Mouse (Mus musculus) thymus, adult 2 months (tissue): ENCODE measurements at regions not wholly inside any gene's neighbourhood (a gene's known extent, or its start where the extent isn't known, plus 50 kb on each side); places are given as distances from the start of the nearest gene placed in this dataset.

Source experiments
- CTCF ChIP-seq: fragments of 200-500 bp; IDR thresholded peaks from 2 replicates; pipeline ENCODE4 v1.5.1; 2012; ENCODE audit warnings: mild to moderate bottlenecking, control low read depth, low read length, moderate library complexity, borderline replicate concordance; ENCODE audit not compliant: control insufficient read depth, poor library complexity, insufficient read depth; ENCODE audit errors: extremely low read depth
- POLR2A ChIP-seq: fragments of 200-500 bp; IDR thresholded peaks from 2 replicates; pipeline ENCODE4 v1.6.1; 2012; ENCODE audit warnings: mild to moderate bottlenecking, low read length, control low read depth, moderate library complexity; ENCODE audit not compliant: control insufficient read depth, poor library complexity, insufficient read depth; ENCODE audit errors: extremely low read depth

DNA sequence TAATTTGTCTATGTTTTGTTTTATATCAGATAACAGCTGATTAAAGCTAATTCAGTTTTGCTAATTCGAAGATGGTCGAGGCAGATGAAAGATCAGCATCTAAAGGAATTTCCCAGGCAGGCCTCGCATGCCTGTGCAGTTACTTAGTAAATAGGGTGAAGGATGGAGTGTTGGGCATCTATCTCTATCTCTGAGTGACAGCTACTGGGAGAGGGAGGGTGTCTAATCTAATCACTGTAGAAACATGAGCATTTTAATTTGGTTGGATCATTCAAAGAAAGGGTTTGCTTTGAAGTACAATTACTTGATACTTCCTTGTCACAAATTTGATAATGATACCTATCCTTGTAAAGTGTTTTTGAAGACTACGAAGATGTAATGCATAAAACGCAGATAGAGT is 273.8 kb downstream of the Gm11146 start:
- TF ChIP-seq POLR2A, result no peak
- no peak for TF ChIP-seq CTCF
